Mouse (Mus musculus) lung, embryonic 14.5 days (tissue): ENCODE data around the gene Swap70. TPM values are rescaled to one million over a fixed set of nuclear protein-coding genes. Genes with fewer than 3 reads are reported as not detected.
"Not testable (repeated sequence)": the region's sequence is repeated elsewhere in the genome, so short reads cannot be mapped to it uniquely, and the experiment has no call there.

ENCODE experiments used
- ATAC-seq: fragments of 200-750 bp; cut with Nextera tagmentation; 2 replicates; pipeline ENCODE4 v1.8.0; 2017; ENCODE audit warnings: mild to moderate bottlenecking, moderate TSS enrichment, moderate library complexity; ENCODE audit not compliant: insufficient read depth
- DNase-seq: peaks from one replicate; pipeline ENCODE4 v3.0.0-alpha.2; 2015
- H3K27ac ChIP-seq: fragments of 300-500 bp; sonication (generic); 2 replicates; pipeline ENCODE4 v1.5.1; 2014; ENCODE audit warnings: low read depth, mild to moderate bottlenecking, moderate library complexity
- H3K27me3 ChIP-seq: fragments of 300-500 bp; sonication (generic); 2 replicates; pipeline ENCODE4 v1.6.1; 2014; ENCODE audit warnings: low read length, control low read depth; ENCODE audit not compliant: insufficient read depth
- H3K36me3 ChIP-seq: fragments of 300-500 bp; sonication (generic); 2 replicates; pipeline ENCODE4 v1.6.1; 2014; ENCODE audit warnings: control low read depth; ENCODE audit not compliant: insufficient read depth
- H3K4me1 ChIP-seq: fragments of 300-500 bp; sonication (generic); 2 replicates; pipeline ENCODE4 v1.6.1; 2014; ENCODE audit warnings: antibody characterized with exemption, control low read depth; ENCODE audit not compliant: insufficient read depth
- H3K4me2 ChIP-seq: fragments of 300-500 bp; sonication (generic); 2 replicates; pipeline ENCODE4 v1.6.1; 2014; ENCODE audit warnings: mild to moderate bottlenecking
- H3K4me3 ChIP-seq: fragments of 300-500 bp; sonication (generic); 2 replicates; pipeline ENCODE4 v1.5.1; 2014; ENCODE audit warnings: low read depth, low read length
- H3K9ac ChIP-seq: fragments of 300-500 bp; sonication (generic); 2 replicates; pipeline ENCODE4 v1.6.1; 2014
- H3K9me3 ChIP-seq: fragments of 300-500 bp; sonication (generic); 2 replicates; pipeline ENCODE4 v1.6.1; 2016; ENCODE audit warnings: low read depth, low read length, control low read depth
- CTCF ChIP-seq: IDR thresholded peaks from 2 replicates; pipeline ENCODE4 v1.5.1; 2016; ENCODE audit warnings: antibody characterized with exemption, low read depth
- WGBS: fragments of 180-500 bp; shearing (Covaris S2); extraction: QIAGEN DNeasy Blood & Tissue Kit; methylation state at CpG from one replicate; pipeline ENCODE4 v1.1.7; 2014; 5-methylcytosine and 5-hydroxymethylcytosine counted together
- polyA plus RNA-seq: library from polyadenylated mRNA; unstranded; fragments of >200 nt; fragmentation: Nextera tagmentation; extraction: Ambion mirVana; gene quantifications from 2 replicates; pipeline ENCODE4 v1.2.1, GENCODE M21; 2014

The Swap70 gene
- polyA plus RNA-seq, 1 experiment from 2014 or later: 35.4 TPM

DNA sequence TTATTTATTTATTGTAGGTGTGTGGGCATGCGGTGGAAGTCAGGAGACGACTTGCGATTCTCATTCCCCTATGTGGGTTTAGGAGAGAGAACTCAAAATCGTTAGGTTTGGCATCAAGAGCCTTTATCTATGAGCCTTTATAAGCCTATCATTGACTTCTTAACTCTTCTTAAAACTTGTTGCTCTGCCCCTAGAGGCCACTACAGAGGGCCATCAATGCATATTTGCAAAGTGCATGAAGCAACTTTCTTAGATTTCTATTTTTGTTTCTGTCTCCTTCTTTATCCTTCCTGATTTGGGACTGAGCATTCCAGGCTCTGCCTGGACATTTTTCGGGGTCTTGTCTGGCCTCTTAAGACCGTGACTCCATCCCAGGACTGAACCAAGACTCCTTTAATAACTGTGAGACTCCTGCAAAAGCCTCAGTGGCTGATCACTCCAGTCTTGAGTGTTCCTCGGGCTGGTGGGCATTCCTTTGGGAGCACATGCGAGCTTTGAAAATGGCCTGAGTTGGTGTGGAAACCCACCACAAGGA is 393 bp upstream of the Swap70 start:
- ATAC-seq (peak; percentile 42), DNase-seq (peak; percentile 65)
- peak overlapping the region; percentile 87 for H3K4me3 ChIP-seq
- peaks cover 7% of the 10 kb centered on the region; the same call in 1 of the 2 replicates for H3K4me1 ChIP-seq
- no peaks in the 10 kb centered on the region for H3K9me3 ChIP-seq
- WGBS: 18% methylated on average over 8 of the region's 8 CpGs
- peak overlapping the region; percentile 96 for H3K9ac ChIP-seq
- TF ChIP-seq CTCF: peak; percentile 60
- no peaks in the 10 kb centered on the region for H3K27me3 ChIP-seq
- peak overlapping the region; percentile 65 for H3K4me2 ChIP-seq
- peaks cover 5% of the 10 kb centered on the region; the same call in 1 of the 2 replicates for H3K36me3 ChIP-seq
- peak overlapping the region; percentile 95 for H3K27ac ChIP-seq

DNA sequence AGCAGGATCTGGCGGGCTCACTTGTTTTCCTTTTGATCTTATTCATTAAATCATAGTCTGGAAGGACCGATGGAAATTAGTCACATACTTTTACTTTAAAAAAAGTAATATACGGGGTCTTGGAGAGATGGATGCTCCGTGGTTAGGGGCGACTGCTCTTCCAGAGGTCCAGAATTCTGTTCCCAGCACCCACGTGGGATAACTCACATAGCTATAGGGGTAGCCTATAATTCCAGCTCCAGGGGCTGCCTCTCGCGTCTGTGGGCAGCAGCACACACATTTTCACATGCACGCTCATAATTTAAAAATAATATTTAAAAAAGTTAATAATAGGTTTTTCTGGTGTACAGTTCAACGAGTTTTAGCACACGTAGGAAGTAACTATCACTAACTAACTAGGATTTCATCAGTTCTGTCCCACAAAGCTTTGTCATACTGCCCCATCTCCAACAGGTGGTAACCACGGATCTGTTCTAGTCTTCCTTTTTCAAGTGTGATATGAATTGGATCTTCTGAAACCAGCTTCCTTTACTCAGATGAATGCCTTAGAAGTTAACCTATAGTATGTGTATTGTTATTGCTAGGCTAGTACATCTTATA is 1.2 kb downstream of the Swap70 start:
- ATAC-seq (no peak), DNase-seq (no peak)
- Histone ChIP-seq H3K4me3 (peak overlapping the region; percentile 87), H3K27me3 (no peaks in the 10 kb centered on the region), H3K4me2 (peak overlapping the region; percentile 65), H3K4me1 (peaks cover 7% of the 10 kb centered on the region; the same call in 1 of the 2 replicates), H3K36me3 (peaks cover 13% of the 10 kb centered on the region; the same call in 1 of the 2 replicates), H3K9ac (peak overlapping the region; percentile 96), H3K27ac (no peak overlapping the region), H3K9me3 (no peaks in the 10 kb centered on the region)
- TF ChIP-seq CTCF: no peak
- 13% methylated on average over 12 of the region's 12 CpGs for WGBS

DNA sequence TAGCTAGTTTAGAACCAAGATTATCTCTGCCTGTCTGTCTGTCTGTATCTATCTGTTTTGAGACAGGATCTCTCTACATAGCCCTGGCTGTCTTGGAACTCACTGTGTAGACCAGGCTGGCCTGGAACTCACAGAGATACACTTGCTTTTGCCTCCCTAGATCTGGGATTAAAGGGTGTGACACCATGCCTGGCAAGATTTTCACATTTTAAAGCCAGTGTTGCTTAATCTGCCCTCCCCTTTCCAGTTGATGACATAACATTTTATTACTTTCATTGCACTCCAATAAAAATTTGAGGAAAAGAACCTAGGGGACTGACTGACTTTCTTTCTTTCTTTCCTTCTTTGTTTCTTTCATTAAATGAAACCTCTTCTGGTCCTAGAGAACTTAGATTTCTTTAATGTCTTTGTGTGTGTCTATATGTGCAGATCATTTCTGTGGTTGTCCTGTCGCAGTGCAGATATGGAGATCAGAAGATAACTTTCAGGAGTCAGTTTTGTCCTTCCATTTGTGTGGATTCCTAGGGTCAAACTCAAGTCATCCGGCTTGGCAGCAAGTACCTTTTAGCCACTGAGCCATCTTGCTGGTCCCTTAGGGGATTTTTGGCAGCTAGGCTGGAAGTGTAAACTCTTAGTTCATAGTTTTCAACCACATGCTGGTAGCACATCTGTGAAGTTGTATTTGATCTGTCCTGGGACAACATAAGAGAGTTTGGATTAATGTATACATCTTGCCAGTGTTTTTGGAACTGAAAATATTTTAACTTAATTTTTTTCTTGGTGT is 2.4 kb downstream of the Swap70 start:
- TF ChIP-seq CTCF: no peak
- no peaks in the 10 kb centered on the region for H3K27me3 ChIP-seq
- no peak overlapping the region for H3K27ac ChIP-seq
- H3K4me3 ChIP-seq: no peak overlapping the region
- peaks cover 13% of the 10 kb centered on the region; the same call in 1 of the 2 replicates for H3K36me3 ChIP-seq
- no peaks in the 10 kb centered on the region for H3K9me3 ChIP-seq
- H3K9ac ChIP-seq: no peak overlapping the region
- no peak for ATAC-seq
- H3K4me2 ChIP-seq: peak overlapping the region; percentile 13; the same call in 1 of the 2 replicates
- DNase-seq: peak; percentile 12
- 77% methylated on average over 2 of the region's 2 CpGs for WGBS
- peaks cover 7% of the 10 kb centered on the region; the same call in 1 of the 2 replicates for H3K4me1 ChIP-seq

DNA sequence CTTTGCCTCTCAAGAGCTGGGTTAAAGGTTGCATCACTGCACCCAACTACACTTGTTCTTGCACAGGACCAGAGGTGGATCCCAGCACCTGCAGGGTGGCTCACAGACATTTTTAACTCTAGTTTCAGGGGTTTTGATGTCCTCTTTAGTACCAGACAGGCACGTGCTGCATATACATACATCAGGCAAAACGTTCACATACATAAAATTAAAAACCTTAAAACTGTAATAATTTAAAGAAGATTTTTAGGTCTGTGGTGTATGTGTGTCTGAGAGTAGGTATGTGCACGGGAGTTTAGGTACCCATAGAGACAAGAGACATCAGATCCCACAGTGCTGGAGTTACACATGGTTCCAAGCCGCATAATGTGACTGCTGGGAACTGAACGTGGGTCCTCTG is 5.0 kb downstream of the Swap70 start:
- Histone ChIP-seq H3K4me2 (no peak overlapping the region), H3K9me3 (no peaks in the 10 kb centered on the region), H3K36me3 (peaks cover 13% of the 10 kb centered on the region; the same call in 1 of the 2 replicates), H3K4me3 (no peak overlapping the region), H3K4me1 (peaks cover 7% of the 10 kb centered on the region; the same call in 1 of the 2 replicates), H3K27me3 (no peaks in the 10 kb centered on the region), H3K27ac (no peak overlapping the region), H3K9ac (no peak overlapping the region)
- no peak for TF ChIP-seq CTCF
- ATAC-seq (no peak), DNase-seq (no peak)
- WGBS: 81% methylated on average over 5 of the region's 5 CpGs

DNA sequence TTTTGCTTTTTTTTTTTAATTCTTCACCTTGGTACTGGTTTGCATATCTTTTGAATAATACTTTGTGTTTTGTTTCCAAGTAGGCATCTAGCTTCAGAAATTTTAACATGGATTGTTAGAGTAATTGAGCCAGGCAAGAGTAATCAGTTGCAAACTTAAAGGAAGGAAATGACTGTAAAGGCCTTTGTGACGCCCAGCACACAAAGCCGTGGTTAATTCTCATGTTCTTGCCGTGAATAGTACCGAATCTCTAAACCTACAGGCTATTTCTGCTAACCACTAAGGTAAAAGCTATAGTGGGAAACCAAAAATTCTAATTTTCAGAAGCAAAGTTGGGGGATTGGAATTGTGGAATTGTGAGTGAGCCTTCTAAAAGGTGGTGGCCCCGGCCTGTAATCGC is 8.5 kb downstream of the Swap70 start:
- no peak overlapping the region for H3K4me3 ChIP-seq
- peaks cover 13% of the 10 kb centered on the region; the same call in 1 of the 2 replicates for H3K36me3 ChIP-seq
- DNase-seq (no peak), ATAC-seq (no peak)
- H3K9me3 ChIP-seq: no peaks in the 10 kb centered on the region
- H3K9ac ChIP-seq: no peak overlapping the region
- H3K27ac ChIP-seq: 0 out of 2 replicates have a peak overlapping the region, but pooled peaks have one; percentile 26
- 80% methylated on average over 6 of the region's 6 CpGs for WGBS
- no peaks in the 10 kb centered on the region for H3K4me1 ChIP-seq
- no peak overlapping the region for H3K4me2 ChIP-seq
- no peak for TF ChIP-seq CTCF
- H3K27me3 ChIP-seq: no peaks in the 10 kb centered on the region

DNA sequence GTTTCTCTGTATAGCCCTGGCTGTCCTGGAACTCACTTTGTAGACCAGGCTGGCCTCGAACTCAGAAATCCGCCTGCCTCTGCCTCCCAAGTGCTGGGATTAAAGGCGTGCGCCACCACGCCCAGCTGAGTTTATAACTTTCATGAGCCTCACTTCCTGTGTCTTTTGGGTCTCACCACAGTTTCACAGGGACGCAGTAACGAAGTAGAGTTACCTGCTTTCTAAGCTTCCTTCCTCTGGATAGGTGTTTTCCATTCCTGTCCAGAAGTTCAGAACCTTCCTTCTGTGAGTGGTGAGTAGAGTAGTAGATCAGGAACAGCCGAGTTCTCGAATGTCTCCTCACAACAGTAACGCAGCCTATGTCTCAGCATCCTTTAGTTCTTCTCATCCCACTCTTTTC is 9.6 kb downstream of the Swap70 start:
- H3K27me3 ChIP-seq, DNase-seq, H3K4me1 ChIP-seq, H3K9me3 ChIP-seq, H3K4me3 ChIP-seq, ATAC-seq, H3K9ac ChIP-seq, H3K27ac ChIP-seq, H3K4me2 ChIP-seq, H3K36me3 ChIP-seq: not testable (repeated sequence)
- 95% methylated on average over 9 of the region's 10 CpGs for WGBS

GRCm38 (mm10) chr7:110236085-110236484 is 14.6 kb downstream of the Swap70 start:
- H3K4me2 ChIP-seq: no peak overlapping the region
- no peaks in the 10 kb centered on the region for H3K27me3 ChIP-seq
- H3K4me1 ChIP-seq: 0 out of 2 replicates have a peak, but pooled peaks cover 9% of the 10 kb centered on the region
- no peaks in the 10 kb centered on the region for H3K9me3 ChIP-seq
- no peak overlapping the region for H3K9ac ChIP-seq
- 76% methylated on average over 4 of the region's 4 CpGs for WGBS
- TF ChIP-seq CTCF: no peak
- no peak for DNase-seq
- H3K4me3 ChIP-seq: no peak overlapping the region
- ATAC-seq: no peak
- no peak overlapping the region for H3K27ac ChIP-seq
- H3K36me3 ChIP-seq: no peaks in the 10 kb centered on the region; the same call in 1 of the 2 replicates
